Mouse (Mus musculus) embryonic facial prominence, embryonic 14.5 days (tissue): ENCODE data around the gene Sbk3. TPM values are rescaled to one million over a fixed set of nuclear protein-coding genes. Genes with fewer than 3 reads are reported as not detected.

Source experiments
- ATAC-seq: fragments of 200-750 bp; cut with Nextera tagmentation; 2 replicates; pipeline ENCODE4 v1.8.0; 2017; ENCODE audit warnings: low read depth, moderate number of reproducible peaks, moderate TSS enrichment
- DNase-seq: peaks from one replicate; pipeline ENCODE4 v3.0.0-alpha.2; 2015; ENCODE audit warnings: low spot score
- H3K27ac ChIP-seq: fragments of 300-500 bp; sonication (generic); replicated peaks from 2 replicates; pipeline ENCODE4 v1.5.1; 2014; ENCODE audit warnings: low read depth, mild to moderate bottlenecking, low read length, moderate library complexity
- H3K27me3 ChIP-seq: fragments of 300-500 bp; sonication (generic); replicated peaks from 2 replicates; pipeline ENCODE4 v1.6.1; 2014; ENCODE audit warnings: low read length; ENCODE audit not compliant: control insufficient read depth, insufficient read depth
- H3K36me3 ChIP-seq: fragments of 300-500 bp; sonication (generic); 2 replicates; pipeline ENCODE4 v1.6.1; 2014; ENCODE audit warnings: low read length, mixed read lengths; ENCODE audit not compliant: control insufficient read depth, insufficient read depth
- H3K4me1 ChIP-seq: fragments of 300-500 bp; sonication (generic); 2 replicates; pipeline ENCODE4 v1.6.1; 2014; ENCODE audit warnings: antibody characterized with exemption, low read length; ENCODE audit not compliant: control insufficient read depth, insufficient read depth
- H3K4me2 ChIP-seq: fragments of 300-500 bp; sonication (generic); 2 replicates; pipeline ENCODE4 v1.6.1; 2014; ENCODE audit warnings: low read depth, mild to moderate bottlenecking, low read length, moderate library complexity, mixed read lengths
- H3K4me3 ChIP-seq: fragments of 300-500 bp; sonication (generic); 2 replicates; pipeline ENCODE4 v1.5.1; 2014; ENCODE audit warnings: low read depth, mild to moderate bottlenecking, low read length
- H3K9ac ChIP-seq: fragments of 300-500 bp; sonication (generic); 2 replicates; pipeline ENCODE4 v1.6.1; 2014; ENCODE audit warnings: low read depth, mild to moderate bottlenecking, low read length, moderate library complexity, mixed read lengths
- H3K9me3 ChIP-seq: fragments of 300-500 bp; sonication (generic); 2 replicates; pipeline ENCODE4 v1.6.1; 2016; ENCODE audit warnings: low read length; ENCODE audit not compliant: control insufficient read depth
- WGBS: fragments of 180-500 bp; shearing (Covaris S2); extraction: QIAGEN DNeasy Blood & Tissue Kit; methylation state at CpG from one replicate; pipeline ENCODE4 v1.1.7; 2014; 5-methylcytosine and 5-hydroxymethylcytosine counted together
- polyA plus RNA-seq: library from polyadenylated mRNA; unstranded; fragments of >200 nt; fragmentation: Nextera tagmentation; extraction: Ambion mirVana; gene quantifications from 2 replicates; pipeline ENCODE4 v1.2.1, GENCODE M21; 2014

The Sbk3 gene
- polyA plus RNA-seq, 1 experiment from 2014 or later, result 0.06 TPM

- Histone ChIP-seq H3K36me3 (peaks cover 39% of the 10 kb centered on the region), H3K27me3 (no peaks in the 10 kb centered on the region), H3K9me3 (no peaks in the 10 kb centered on the region), H3K4me2 (no peak overlapping the region), H3K4me1 (peaks cover 24% of the 10 kb centered on the region), H3K27ac (no peak overlapping the region), H3K4me3 (no peak overlapping the region), H3K9ac (no peak overlapping the region)
- no peak for DNase-seq
- no peak for ATAC-seq
- 89% methylated on average over 10 of the region's 15 CpGs for WGBS
Measured at GRCm38 (mm10) chr7:4918681-4919080, 52.3 kb downstream of the Sbk3 start.

- H3K27ac ChIP-seq, result no peak overlapping the region
- H3K4me3 ChIP-seq, result no peak overlapping the region
- WGBS, result 94% methylated on average over 2 of the region's 2 CpGs
- peaks cover 39% of the 10 kb centered on the region for H3K36me3 ChIP-seq
- H3K4me2 ChIP-seq, result no peak overlapping the region
- 0 out of 2 replicates have a peak overlapping the region, but pooled peaks have one; percentile 79 for H3K9ac ChIP-seq
- ATAC-seq, result no peak
- no peaks in the 10 kb centered on the region for H3K27me3 ChIP-seq
- no peak for DNase-seq
- H3K4me1 ChIP-seq, result peaks cover 13% of the 10 kb centered on the region
- H3K9me3 ChIP-seq, result no peaks in the 10 kb centered on the region
Measured at GRCm38 (mm10) chr7:4917494-4917893, 53.5 kb downstream of the Sbk3 start.

DNA sequence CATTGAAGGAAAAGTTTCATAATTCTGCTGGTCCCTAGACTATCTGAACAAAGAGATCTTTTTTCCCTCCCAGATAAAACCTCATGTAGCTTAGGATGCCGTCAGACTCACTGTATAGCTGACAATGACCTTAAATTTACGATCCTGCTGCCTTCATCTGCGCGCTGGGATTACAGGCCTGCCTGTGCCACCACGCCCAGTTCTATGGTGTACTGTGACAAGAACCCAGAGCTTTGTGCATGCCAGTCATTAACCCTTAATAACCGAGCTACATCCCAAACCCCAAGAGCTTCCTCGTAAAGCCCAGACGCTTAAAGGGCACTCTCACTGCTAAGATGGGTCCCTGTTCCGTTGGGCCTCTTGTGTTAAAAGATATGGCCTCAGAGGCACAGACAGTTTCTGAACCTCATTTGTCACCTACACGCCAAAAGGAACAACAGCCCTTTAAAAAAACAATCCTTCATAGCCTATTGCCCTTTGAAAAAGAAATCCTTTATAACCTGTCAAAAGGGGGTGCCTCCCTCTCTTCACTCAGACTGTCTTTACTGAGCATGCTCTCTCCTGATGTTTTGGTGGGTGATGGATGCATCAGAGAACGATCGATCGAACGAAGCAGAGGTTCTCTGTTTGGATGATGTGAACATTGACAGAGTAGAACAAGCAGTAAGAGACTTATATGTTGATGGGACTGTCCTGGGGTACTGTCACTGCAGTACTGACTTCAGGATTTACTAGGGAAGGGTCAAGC lies 55.1 kb downstream of the Sbk3 start:
- ATAC-seq (peak; percentile 59), DNase-seq (peak; percentile 70)
- peaks cover 36% of the 10 kb centered on the region for H3K36me3 ChIP-seq
- no peaks in the 10 kb centered on the region for H3K27me3 ChIP-seq
- peak overlapping the region; percentile 96 for H3K27ac ChIP-seq
- H3K9me3 ChIP-seq, result no peaks in the 10 kb centered on the region
- WGBS, result 16% methylated on average over 14 of the region's 14 CpGs
- peaks cover 11% of the 10 kb centered on the region for H3K4me1 ChIP-seq
- peak overlapping the region; percentile 79 for H3K9ac ChIP-seq
- peak overlapping the region; percentile 53 for H3K4me3 ChIP-seq
- peak overlapping the region; percentile 61 for H3K4me2 ChIP-seq

Other genes starting within 250 kb of the Sbk3 start
- gene Tmem150b, start 245.9 kb downstream of the Sbk3 start, polyA plus RNA-seq, result 0.11 TPM in 1 of 2 replicates, not detected in the other
- gene Kmt5c, start 231.1 kb downstream of the Sbk3 start, polyA plus RNA-seq, result 41.5 and 50.6 TPM in 2 replicates
- 36.4 and 39.6 TPM in 2 replicates for gene Cox6b2, start 218.1 kb downstream of the Sbk3 start, polyA plus RNA-seq
- gene Fam71e2, start 199.9 kb downstream of the Sbk3 start, polyA plus RNA-seq, result not detected in 2 replicates
- gene Il11, start 188.3 kb downstream of the Sbk3 start, polyA plus RNA-seq, result 0.13 TPM in 1 of 2 replicates, not detected in the other
- gene Tmem190, start 188.2 kb downstream of the Sbk3 start, polyA plus RNA-seq, result not detected in 2 replicates
- gene Tmem238, start 181.5 kb downstream of the Sbk3 start, polyA plus RNA-seq, result 5.5 and 6.6 TPM in 2 replicates
- 275 and 300 TPM in 2 replicates for gene Rpl28, start 178.3 kb downstream of the Sbk3 start, polyA plus RNA-seq
- 347 and 359 TPM in 2 replicates for gene Ube2s, start 158.6 kb downstream of the Sbk3 start, polyA plus RNA-seq
- 0.68 and 0.76 TPM in 2 replicates for gene Shisa7, start 126.5 kb downstream of the Sbk3 start, polyA plus RNA-seq
- 6.5 and 7.0 TPM in 2 replicates for gene Isoc2b, start 100.9 kb downstream of the Sbk3 start, polyA plus RNA-seq
- 1.3 and 1.6 TPM in 2 replicates for gene Isoc2a, start 94.0 kb downstream of the Sbk3 start, polyA plus RNA-seq
- gene Gm36210, start 64.7 kb downstream of the Sbk3 start, polyA plus RNA-seq, result 0.35 TPM in 1 of 2 replicates, not detected in the other
- 3.7 and 4.0 TPM in 2 replicates for gene Zfp628, start 56.0 kb downstream of the Sbk3 start, polyA plus RNA-seq
- gene Nat14, start 49.1 kb downstream of the Sbk3 start, polyA plus RNA-seq, result 1.9 and 2.6 TPM in 2 replicates
- 8.1 and 8.7 TPM in 2 replicates for gene Ssc5d, start 45.4 kb downstream of the Sbk3 start, polyA plus RNA-seq
- 0.64 and 0.92 TPM in 2 replicates for gene Sbk2, start 6.8 kb downstream of the Sbk3 start, polyA plus RNA-seq
- gene Zfp579, start 25.0 kb upstream of the Sbk3 start, polyA plus RNA-seq, result 23.0 and 30.4 TPM in 2 replicates
- 14.5 and 16.5 TPM in 2 replicates for gene Zfp524, start 43.2 kb upstream of the Sbk3 start, polyA plus RNA-seq
- 31.1 and 32.8 TPM in 2 replicates for gene Fiz1, start 43.5 kb upstream of the Sbk3 start, polyA plus RNA-seq
- 1.5 TPM in 1 of 2 replicates, not detected in the other for gene Gm44973, start 44.3 kb upstream of the Sbk3 start, polyA plus RNA-seq
- 5.3 and 5.8 TPM in 2 replicates for gene Zfp865, start 49.2 kb upstream of the Sbk3 start, polyA plus RNA-seq
- gene Ccdc106, start 49.4 kb upstream of the Sbk3 start, polyA plus RNA-seq, result 21.6 and 30.7 TPM in 2 replicates
- gene 4632433K11Rik, start 63.0 kb upstream of the Sbk3 start, polyA plus RNA-seq, result not detected in 2 replicates
- gene Zfp784, start 67.3 kb upstream of the Sbk3 start, polyA plus RNA-seq, result 4.4 and 6.0 TPM in 2 replicates
- gene Zfp580, start 80.4 kb upstream of the Sbk3 start, polyA plus RNA-seq, result 34.9 and 44.1 TPM in 2 replicates
- gene U2af2, start 91.0 kb upstream of the Sbk3 start, polyA plus RNA-seq, result 105 and 114 TPM in 2 replicates
- 59.3 and 66.2 TPM in 2 replicates for gene Epn1, start 109.1 kb upstream of the Sbk3 start, polyA plus RNA-seq
- gene Rfpl4, start 145.8 kb upstream of the Sbk3 start, polyA plus RNA-seq, result not detected in 2 replicates
- gene Rasl2-9, start 154.8 kb upstream of the Sbk3 start, polyA plus RNA-seq, result 0.22 and 0.62 TPM in 2 replicates
- gene Vmn1r55, start 178.5 kb upstream of the Sbk3 start, polyA plus RNA-seq, result not detected in 2 replicates
- not detected in 2 replicates for gene Vmn1r56, start 225.6 kb upstream of the Sbk3 start, polyA plus RNA-seq
- gene Vmn1r57, start 247.3 kb upstream of the Sbk3 start, polyA plus RNA-seq, result not detected in 2 replicates